Mouse (Mus musculus): ENCODE measurements around the gene Sla2. TPM values are rescaled to one million over a fixed set of nuclear protein-coding genes. Genes with fewer than 3 reads are reported as not detected.

The Sla2 gene
- polyA plus RNA-seq, 1 experiment from 2014 or later: 0.21 TPM

GRCm38 (mm10) chr2:156901883-156902282 lies 14.9 kb upstream of the Sla2 start:
- 58% methylated on average over 6 of the region's 6 CpGs for WGBS
- H3K27ac ChIP-seq (ENCODE audit: low read depth): no peak overlapping the region
- H3K4me3 ChIP-seq (ENCODE audit: low read depth, low read length): no peak overlapping the region
- no peak overlapping the region for H3K4me2 ChIP-seq
- no peak for DNase-seq
- no peaks in the 10 kb centered on the region for H3K4me1 ChIP-seq (ENCODE audit: insufficient read depth)
- no peaks in the 10 kb centered on the region for H3K36me3 ChIP-seq (ENCODE audit: insufficient read depth)
- no peaks in the 10 kb centered on the region for H3K27me3 ChIP-seq (ENCODE audit: insufficient read depth, low read length)
- H3K9ac ChIP-seq: no peak overlapping the region
- ATAC-seq (ENCODE audit: insufficient read depth): no peak
- TF ChIP-seq CTCF (IDR thresholded peaks at IDR 0.05; ENCODE audit: low read depth): no peak
- H3K9me3 ChIP-seq (ENCODE audit: low read depth, low read length): no peaks in the 10 kb centered on the region

GRCm38 (mm10) chr2:156901344-156901743 lies 14.4 kb upstream of the Sla2 start:
- Histone ChIP-seq H3K9me3 (ENCODE audit: low read depth, low read length) (no peaks in the 10 kb centered on the region), H3K27me3 (ENCODE audit: insufficient read depth, low read length) (no peaks in the 10 kb centered on the region), H3K4me3 (ENCODE audit: low read depth, low read length) (no peak overlapping the region), H3K36me3 (ENCODE audit: insufficient read depth) (no peaks in the 10 kb centered on the region), H3K9ac (no peak overlapping the region), H3K4me2 (no peak overlapping the region), H3K4me1 (ENCODE audit: insufficient read depth) (no peaks in the 10 kb centered on the region), H3K27ac (ENCODE audit: low read depth) (no peak overlapping the region)
- 76% methylated on average over 2 of the region's 2 CpGs for WGBS
- no peak for TF ChIP-seq CTCF (IDR thresholded peaks at IDR 0.05; ENCODE audit: low read depth)
- no peak for DNase-seq
- ATAC-seq (ENCODE audit: insufficient read depth): no peak

- Histone ChIP-seq H3K36me3 (ENCODE audit: insufficient read depth) (no peaks in the 10 kb centered on the region), H3K4me1 (ENCODE audit: insufficient read depth) (no peaks in the 10 kb centered on the region), H3K27ac (ENCODE audit: low read depth) (no peak overlapping the region), H3K9ac (no peak overlapping the region), H3K4me3 (ENCODE audit: low read depth, low read length) (no peak overlapping the region), H3K9me3 (ENCODE audit: low read depth, low read length) (no peaks in the 10 kb centered on the region), H3K27me3 (ENCODE audit: insufficient read depth, low read length) (no peaks in the 10 kb centered on the region), H3K4me2 (no peak overlapping the region)
- no peak for TF ChIP-seq CTCF (IDR thresholded peaks at IDR 0.05; ENCODE audit: low read depth)
- DNase-seq (no peak), ATAC-seq (ENCODE audit: insufficient read depth) (no peak)
- WGBS: 46% methylated on average over 4 of the region's 4 CpGs
These were observed 12.2 kb upstream of the Sla2 start for GRCm38 (mm10) chr2:156899184-156899583.

- no peaks in the 10 kb centered on the region for H3K4me1 ChIP-seq (ENCODE audit: insufficient read depth)
- no peak for DNase-seq
- H3K27ac ChIP-seq (ENCODE audit: low read depth): no peak overlapping the region
- no peak overlapping the region for H3K9ac ChIP-seq
- H3K9me3 ChIP-seq (ENCODE audit: low read depth, low read length): no peaks in the 10 kb centered on the region
- no peak overlapping the region for H3K4me2 ChIP-seq
- TF ChIP-seq CTCF (IDR thresholded peaks at IDR 0.05; ENCODE audit: low read depth): no peak
- H3K27me3 ChIP-seq (ENCODE audit: insufficient read depth, low read length): no peaks in the 10 kb centered on the region
- ATAC-seq (ENCODE audit: insufficient read depth): no peak
- 40% methylated on average over 4 of the region's 4 CpGs for WGBS
- no peak overlapping the region for H3K4me3 ChIP-seq (ENCODE audit: low read depth, low read length)
- no peaks in the 10 kb centered on the region for H3K36me3 ChIP-seq (ENCODE audit: insufficient read depth)
These were observed 11.4 kb upstream of the Sla2 start for GRCm38 (mm10) chr2:156898374-156898773.

- WGBS: 79% methylated on average over 9 of the region's 9 CpGs
- no peak for TF ChIP-seq CTCF (IDR thresholded peaks at IDR 0.05; ENCODE audit: low read depth)
These were observed 10.0 kb upstream of the Sla2 start for GRCm38 (mm10) chr2:156897034-156897433.

GRCm38 (mm10) chr2:156896384-156896914 lies 9.5 kb upstream of the Sla2 start:
- ATAC-seq (ENCODE audit: insufficient read depth): no peak
- no peaks in the 10 kb centered on the region for H3K4me1 ChIP-seq (ENCODE audit: insufficient read depth)
- no peak for TF ChIP-seq CTCF (IDR thresholded peaks at IDR 0.05; ENCODE audit: low read depth)
- H3K4me2 ChIP-seq: no peak overlapping the region
- H3K9me3 ChIP-seq (ENCODE audit: low read depth, low read length): no peaks in the 10 kb centered on the region
- no peaks in the 10 kb centered on the region for H3K27me3 ChIP-seq (ENCODE audit: insufficient read depth, low read length)
- no peak overlapping the region for H3K27ac ChIP-seq (ENCODE audit: low read depth)
- 49% methylated on average over 9 of the region's 9 CpGs for WGBS
- no peak overlapping the region for H3K4me3 ChIP-seq (ENCODE audit: low read depth, low read length)
- H3K9ac ChIP-seq: no peak overlapping the region
- DNase-seq: peak; percentile 38
- H3K36me3 ChIP-seq (ENCODE audit: insufficient read depth): no peaks in the 10 kb centered on the region

More at GRCm38 (mm10) chr2:156897034-156897433, 10.0 kb upstream of the Sla2 start:
- H3K9me3 ChIP-seq (ENCODE audit: low read depth, low read length): no peaks in the 10 kb centered on the region
- H3K4me2 ChIP-seq: no peak overlapping the region
- H3K9ac ChIP-seq: no peak overlapping the region
- no peaks in the 10 kb centered on the region for H3K36me3 ChIP-seq (ENCODE audit: insufficient read depth)
- ATAC-seq (ENCODE audit: insufficient read depth) (no peak), DNase-seq (no peak)
- H3K27ac ChIP-seq (ENCODE audit: low read depth): no peak overlapping the region
- H3K27me3 ChIP-seq (ENCODE audit: insufficient read depth, low read length): no peaks in the 10 kb centered on the region
- no peak overlapping the region for H3K4me3 ChIP-seq (ENCODE audit: low read depth, low read length)
- no peaks in the 10 kb centered on the region for H3K4me1 ChIP-seq (ENCODE audit: insufficient read depth)

- 51% methylated on average over 15 of the region's 15 CpGs for WGBS
- no peak for TF ChIP-seq CTCF (IDR thresholded peaks at IDR 0.05; ENCODE audit: low read depth)
These were observed 7.7 kb upstream of the Sla2 start for GRCm38 (mm10) chr2:156894496-156895265.

More at GRCm38 (mm10) chr2:156894496-156895265, 7.7 kb upstream of the Sla2 start:
- DNase-seq: no peak
- no peak for ATAC-seq (ENCODE audit: insufficient read depth)
- Histone ChIP-seq H3K4me3 (ENCODE audit: low read depth, low read length) (no peak overlapping the region), H3K27ac (ENCODE audit: low read depth) (no peak overlapping the region), H3K27me3 (ENCODE audit: insufficient read depth, low read length) (no peaks in the 10 kb centered on the region), H3K4me1 (ENCODE audit: insufficient read depth) (no peaks in the 10 kb centered on the region), H3K9me3 (ENCODE audit: low read depth, low read length) (no peaks in the 10 kb centered on the region), H3K36me3 (ENCODE audit: insufficient read depth) (no peaks in the 10 kb centered on the region), H3K4me2 (no peak overlapping the region), H3K9ac (no peak overlapping the region)

Measured in lung, embryonic 14.5 days (tissue).